Mouse (Mus musculus): ENCODE results near the gene Gm42906. TPM values are rescaled to one million over a fixed set of nuclear protein-coding genes. Genes with fewer than 3 reads are reported as not detected.

Gm42906 gene
- polyA plus RNA-seq, 1 experiment from 2014 or later: not detected

- Histone ChIP-seq H3K9ac (no peak overlapping the region), H3K27me3 (replicated peaks) (no peaks in the 10 kb centered on the region), H3K27ac (no peak overlapping the region), H3K4me3 (no peak overlapping the region), H3K36me3 (no peaks in the 10 kb centered on the region), H3K4me1 (no peaks in the 10 kb centered on the region), H3K9me3 (no peaks in the 10 kb centered on the region), H3K4me2 (replicated peaks) (no peak overlapping the region)
- no peak for ATAC-seq (ENCODE audit: low FRiP score, low read depth)
- WGBS: 93% methylated on average over 8 of the region's 8 CpGs
These were observed 81.3 kb downstream of the Gm42906 start for GRCm38 (mm10) chr5:151346626-151347025.

- Histone ChIP-seq H3K9ac (no peak overlapping the region), H3K36me3 (no peaks in the 10 kb centered on the region), H3K4me3 (no peak overlapping the region), H3K4me1 (no peaks in the 10 kb centered on the region), H3K27me3 (replicated peaks) (no peaks in the 10 kb centered on the region), H3K4me2 (replicated peaks) (no peak overlapping the region), H3K9me3 (no peaks in the 10 kb centered on the region), H3K27ac (no peak overlapping the region)
- no peak for ATAC-seq (ENCODE audit: low FRiP score, low read depth)
- WGBS: 82% methylated on average over 4 of the region's 4 CpGs
These were observed 83.2 kb downstream of the Gm42906 start for GRCm38 (mm10) chr5:151344737-151345136.

- Histone ChIP-seq H3K27me3 (replicated peaks) (no peaks in the 10 kb centered on the region), H3K36me3 (no peaks in the 10 kb centered on the region), H3K4me1 (no peaks in the 10 kb centered on the region), H3K4me3 (no peak overlapping the region), H3K27ac (no peak overlapping the region), H3K9ac (no peak overlapping the region), H3K4me2 (replicated peaks) (no peak overlapping the region), H3K9me3 (no peaks in the 10 kb centered on the region)
- ATAC-seq (ENCODE audit: low FRiP score, low read depth): no peak
These were observed 94.3 kb downstream of the Gm42906 start for GRCm38 (mm10) chr5:151333686-151334085.

- Histone ChIP-seq H3K9ac (no peak overlapping the region), H3K9me3 (no peaks in the 10 kb centered on the region), H3K4me3 (no peak overlapping the region), H3K4me2 (replicated peaks) (no peak overlapping the region), H3K27ac (no peak overlapping the region), H3K27me3 (replicated peaks) (no peaks in the 10 kb centered on the region), H3K36me3 (no peaks in the 10 kb centered on the region), H3K4me1 (no peaks in the 10 kb centered on the region)
- ATAC-seq (ENCODE audit: low FRiP score, low read depth): no peak
These were observed 94.8 kb downstream of the Gm42906 start for GRCm38 (mm10) chr5:151333191-151333594.

- Histone ChIP-seq H3K27ac (no peak overlapping the region), H3K27me3 (replicated peaks) (no peaks in the 10 kb centered on the region), H3K4me3 (no peak overlapping the region), H3K9me3 (no peaks in the 10 kb centered on the region), H3K4me2 (replicated peaks) (no peak overlapping the region), H3K36me3 (no peaks in the 10 kb centered on the region), H3K4me1 (no peaks in the 10 kb centered on the region), H3K9ac (no peak overlapping the region)
- 67% methylated on average over 10 of the region's 10 CpGs for WGBS
- ATAC-seq (ENCODE audit: low FRiP score, low read depth): no peak
These were observed 112.0 kb downstream of the Gm42906 start for GRCm38 (mm10) chr5:151315804-151316597.

GRCm38 (mm10) chr5:151300286-151300685 lies 127.7 kb downstream of the Gm42906 start:
- Histone ChIP-seq H3K9me3 (0 out of 2 replicates have a peak, but pooled peaks cover 4% of the 10 kb centered on the region), H3K36me3 (no peaks in the 10 kb centered on the region), H3K27me3 (replicated peaks) (no peaks in the 10 kb centered on the region), H3K9ac (no peak overlapping the region), H3K4me1 (no peaks in the 10 kb centered on the region), H3K4me3 (no peak overlapping the region), H3K4me2 (replicated peaks) (no peak overlapping the region), H3K27ac (no peak overlapping the region)
- ATAC-seq (ENCODE audit: low FRiP score, low read depth): no peak
- WGBS: 75% methylated on average over 2 of the region's 2 CpGs

GRCm38 (mm10) chr5:151299576-151299975 lies 128.4 kb downstream of the Gm42906 start:
- Histone ChIP-seq H3K4me3 (no peak overlapping the region), H3K9ac (no peak overlapping the region), H3K27me3 (replicated peaks) (no peaks in the 10 kb centered on the region), H3K9me3 (0 out of 2 replicates have a peak, but pooled peaks cover 4% of the 10 kb centered on the region), H3K27ac (no peak overlapping the region), H3K4me1 (no peaks in the 10 kb centered on the region), H3K4me2 (replicated peaks) (no peak overlapping the region), H3K36me3 (no peaks in the 10 kb centered on the region)
- ATAC-seq (ENCODE audit: low FRiP score, low read depth): no peak
- 92% methylated on average over 7 of the region's 7 CpGs for WGBS

GRCm38 (mm10) chr5:151298371-151298770 lies 129.6 kb downstream of the Gm42906 start:
- no peaks in the 10 kb centered on the region for H3K36me3 ChIP-seq
- 0 out of 2 replicates have a peak, but pooled peaks cover 4% of the 10 kb centered on the region for H3K9me3 ChIP-seq
- ATAC-seq (ENCODE audit: low FRiP score, low read depth): no peak
- WGBS: 70% methylated on average over 4 of the region's 4 CpGs
- no peak overlapping the region for H3K4me2 ChIP-seq (replicated peaks)
- H3K9ac ChIP-seq: no peak overlapping the region
- H3K27me3 ChIP-seq (replicated peaks): no peaks in the 10 kb centered on the region
- H3K4me1 ChIP-seq: no peaks in the 10 kb centered on the region
- no peak overlapping the region for H3K27ac ChIP-seq
- no peak overlapping the region for H3K4me3 ChIP-seq

- Histone ChIP-seq H3K4me2 (replicated peaks) (no peak overlapping the region), H3K27ac (no peak overlapping the region), H3K36me3 (no peaks in the 10 kb centered on the region), H3K4me1 (no peaks in the 10 kb centered on the region), H3K9ac (no peak overlapping the region), H3K4me3 (no peak overlapping the region), H3K9me3 (0 out of 2 replicates have a peak, but pooled peaks cover 4% of the 10 kb centered on the region), H3K27me3 (replicated peaks) (no peaks in the 10 kb centered on the region)
- no peak for ATAC-seq (ENCODE audit: low FRiP score, low read depth)
- 55% methylated on average over 4 of the region's 4 CpGs for WGBS
These were observed 131.7 kb downstream of the Gm42906 start for GRCm38 (mm10) chr5:151296244-151296643.

- Histone ChIP-seq H3K36me3 (no peaks in the 10 kb centered on the region), H3K9ac (no peak overlapping the region), H3K4me3 (no peak overlapping the region), H3K4me2 (replicated peaks) (no peak overlapping the region), H3K27ac (no peak overlapping the region), H3K9me3 (0 out of 2 replicates have a peak, but pooled peaks cover 4% of the 10 kb centered on the region), H3K27me3 (replicated peaks) (no peaks in the 10 kb centered on the region), H3K4me1 (no peaks in the 10 kb centered on the region)
- 86% methylated on average over 4 of the region's 4 CpGs for WGBS
- ATAC-seq (ENCODE audit: low FRiP score, low read depth): no peak
These were observed 134.4 kb downstream of the Gm42906 start for GRCm38 (mm10) chr5:151293591-151293990.

- Histone ChIP-seq H3K4me3 (no peak overlapping the region), H3K4me2 (replicated peaks) (no peak overlapping the region), H3K4me1 (no peaks in the 10 kb centered on the region), H3K9me3 (0 out of 2 replicates have a peak, but pooled peaks cover 4% of the 10 kb centered on the region), H3K36me3 (no peaks in the 10 kb centered on the region), H3K27me3 (replicated peaks) (no peaks in the 10 kb centered on the region), H3K9ac (no peak overlapping the region), H3K27ac (no peak overlapping the region)
- WGBS: 10% methylated on average over 1 of the region's 1 CpGs
- no peak for ATAC-seq (ENCODE audit: low FRiP score, low read depth)
These were observed 135.7 kb downstream of the Gm42906 start for GRCm38 (mm10) chr5:151292310-151292709.

GRCm38 (mm10) chr5:151286331-151286730 lies 141.6 kb downstream of the Gm42906 start:
- H3K27me3 ChIP-seq (replicated peaks): no peaks in the 10 kb centered on the region
- WGBS: 80% methylated on average over 1 of the region's 1 CpGs
- H3K27ac ChIP-seq: no peak overlapping the region
- no peak overlapping the region for H3K4me3 ChIP-seq
- no peak for ATAC-seq (ENCODE audit: low FRiP score, low read depth)
- H3K4me1 ChIP-seq: no peaks in the 10 kb centered on the region
- no peaks in the 10 kb centered on the region for H3K36me3 ChIP-seq
- H3K9ac ChIP-seq: no peak overlapping the region
- H3K4me2 ChIP-seq (replicated peaks): no peak overlapping the region
- 0 out of 2 replicates have a peak, but pooled peaks cover 4% of the 10 kb centered on the region for H3K9me3 ChIP-seq

- WGBS: 77% methylated on average over 7 of the region's 7 CpGs
- ATAC-seq (ENCODE audit: low FRiP score, low read depth): no peak
- Histone ChIP-seq H3K4me2 (replicated peaks) (no peak overlapping the region), H3K4me1 (no peaks in the 10 kb centered on the region), H3K4me3 (no peak overlapping the region), H3K9ac (no peak overlapping the region), H3K27ac (no peak overlapping the region), H3K27me3 (replicated peaks) (no peaks in the 10 kb centered on the region), H3K36me3 (no peaks in the 10 kb centered on the region), H3K9me3 (no peaks in the 10 kb centered on the region)
These were observed 148.4 kb downstream of the Gm42906 start for GRCm38 (mm10) chr5:151279531-151279930.

Measured in neural tube, embryonic 12.5 days (tissue).